Mouse (Mus musculus): ENCODE results near the gene Rab27a. TPM values are rescaled to one million over a fixed set of nuclear protein-coding genes. Genes with fewer than 3 reads are reported as not detected.

The Rab27a gene
- total and polyA plus RNA-seq, 3 experiments, result 14.8 to 25.6 (median 20.0) TPM

GRCm38 (mm10) chr9:73050606-73051005 is 6.0 kb downstream of the Rab27a start:
- no peak overlapping the region for H3K9ac ChIP-seq (ENCODE audit: insufficient read depth, low read depth)
- peaks cover 2% of the 10 kb centered on the region; the same call in 1 of the 2 replicates for H3K79me2 ChIP-seq (replicated peaks; ENCODE audit: control insufficient read depth, extremely low read depth, insufficient read depth, poor library complexity, severe bottlenecking)
- dilution Hi-C loops (cut with MboI; ENCODE audit: extremely low pct_ligation_motif_present, extremely low pct_unique_long_range_greater_than_20kb, low sequenced_read_pairs) (no loop called here), in situ Hi-C loops (cut with MboI; ENCODE audit: low pct_ligation_motif_present, low pct_unique_long_range_greater_than_20kb, low sequenced_read_pairs) (no loop called here)
- H3K4me2 ChIP-seq (ENCODE audit: insufficient read depth, low read depth, poor library complexity, severe bottlenecking), result no peak overlapping the region
- no peak overlapping the region for H3K4me3 ChIP-seq (replicated peaks in 1 of 3; ENCODE audit: low read depth in 2 of 3, low read length in 2 of 3, poor library complexity in 1 of 3)
- no peaks in the 10 kb centered on the region for H3K27me3 ChIP-seq (replicated peaks)
- DNase-seq (ENCODE audit: extremely low read depth), result no peak
- H3K4me1 ChIP-seq (ENCODE audit: control insufficient read depth in 1 of 2, insufficient read depth in 2 of 2), result peaks cover 2 to 63% of the 10 kb centered on the region in 2 experiments
- TF ChIP-seq JUND (conservative IDR thresholded peaks at IDR 0.05; ENCODE audit: low read depth, low read length), result no peak
- no peak for TF ChIP-seq EP300 (IDR thresholded peaks at IDR 0.05; ENCODE audit: low read length)
- no peak for TF ChIP-seq MXI1 (IDR thresholded peaks at IDR 0.05; ENCODE audit: low read depth, low read length)
- no peak for TF ChIP-seq MEF2A (IDR thresholded peaks at IDR 0.05; ENCODE audit: borderline replicate concordance, low read depth, low read length)
- H3K36me3 ChIP-seq (replicated peaks in 1 of 2; ENCODE audit: control insufficient read depth in 1 of 2, insufficient read depth in 1 of 2, low read length in 1 of 2), result peaks cover 0 to 31% of the 10 kb centered on the region in 2 experiments
- H3K9me3 ChIP-seq (replicated peaks; ENCODE audit: low read length), result no peaks in the 10 kb centered on the region
- no peak overlapping the region for H3K27ac ChIP-seq (ENCODE audit: insufficient read depth, low read depth)

- Histone ChIP-seq H3K79me2 (replicated peaks; ENCODE audit: control insufficient read depth, extremely low read depth, insufficient read depth, poor library complexity, severe bottlenecking) (no peaks in the 10 kb centered on the region), H3K4me2 (ENCODE audit: insufficient read depth, low read depth, poor library complexity, severe bottlenecking) (no peak overlapping the region), H3K9ac (ENCODE audit: insufficient read depth, low read depth) (no peak overlapping the region), H3K36me3 (replicated peaks in 1 of 2; ENCODE audit: control insufficient read depth in 1 of 2, insufficient read depth in 1 of 2, low read length in 1 of 2) (peaks cover 0 to 25% of the 10 kb centered on the region in 2 experiments), H3K4me1 (ENCODE audit: control insufficient read depth in 1 of 2, insufficient read depth in 2 of 2) (peaks cover 3 to 65% of the 10 kb centered on the region in 2 experiments; a peak in 3 of 4 replicates), H3K9me3 (replicated peaks; ENCODE audit: low read length) (no peaks in the 10 kb centered on the region), H3K27ac (ENCODE audit: insufficient read depth, low read depth) (no peak overlapping the region; the same call in 1 of the 2 replicates), H3K27me3 (replicated peaks) (no peaks in the 10 kb centered on the region), H3K4me3 (replicated peaks in 1 of 3; ENCODE audit: low read depth in 2 of 3, low read length in 2 of 3, poor library complexity in 1 of 3) (no peak overlapping the region)
- dilution Hi-C loops (cut with MboI; ENCODE audit: extremely low pct_ligation_motif_present, extremely low pct_unique_long_range_greater_than_20kb, low sequenced_read_pairs), result no loop called here
- no peak for DNase-seq (ENCODE audit: extremely low read depth)
- in situ Hi-C loops (cut with MboI; ENCODE audit: low pct_ligation_motif_present, low pct_unique_long_range_greater_than_20kb, low sequenced_read_pairs), result no loop called here
- TF ChIP-seq ELF1 (IDR thresholded peaks at IDR 0.05; ENCODE audit: low read depth, low read length) (no peak), MXI1 (IDR thresholded peaks at IDR 0.05; ENCODE audit: low read depth, low read length) (0 out of 2 replicates have a peak, but pooled peaks have one; percentile 20), MYC (IDR thresholded peaks at IDR 0.05; ENCODE audit: low read depth, low read length) (no peak)
Measured at GRCm38 (mm10) chr9:73055441-73055911, 10.8 kb downstream of the Rab27a start.

- H3K27ac ChIP-seq (ENCODE audit: insufficient read depth, low read depth), result no peak overlapping the region
- in situ Hi-C loops (cut with MboI; ENCODE audit: low pct_ligation_motif_present, low pct_unique_long_range_greater_than_20kb, low sequenced_read_pairs), result no loop called here
- peaks cover 0 to 26% of the 10 kb centered on the region in 2 experiments for H3K36me3 ChIP-seq (replicated peaks in 1 of 2; ENCODE audit: control insufficient read depth in 1 of 2, insufficient read depth in 1 of 2, low read length in 1 of 2)
- H3K79me2 ChIP-seq (replicated peaks; ENCODE audit: control insufficient read depth, extremely low read depth, insufficient read depth, poor library complexity, severe bottlenecking), result no peaks in the 10 kb centered on the region
- H3K9ac ChIP-seq (ENCODE audit: insufficient read depth, low read depth), result no peak overlapping the region
- no peaks in the 10 kb centered on the region for H3K27me3 ChIP-seq (replicated peaks)
- no peak overlapping the region for H3K4me2 ChIP-seq (ENCODE audit: insufficient read depth, low read depth, poor library complexity, severe bottlenecking)
- no peaks in the 10 kb centered on the region for H3K9me3 ChIP-seq (replicated peaks; ENCODE audit: low read length)
- H3K4me3 ChIP-seq (replicated peaks in 1 of 3; ENCODE audit: low read depth in 2 of 3, low read length in 2 of 3, poor library complexity in 1 of 3), result no peak overlapping the region
- H3K4me1 ChIP-seq (ENCODE audit: control insufficient read depth in 1 of 2, insufficient read depth in 2 of 2), result peaks cover 3 to 46% of the 10 kb centered on the region in 2 experiments; a peak in 3 of 4 replicates
- no peak for DNase-seq (ENCODE audit: extremely low read depth)
- TF ChIP-seq TCF12 (IDR thresholded peaks at IDR 0.05; ENCODE audit: low read depth, low read length) (no peak), ZMIZ1 (IDR thresholded peaks at IDR 0.05; ENCODE audit: low read depth, low read length) (no peak), CHD2 (IDR thresholded peaks at IDR 0.05; ENCODE audit: low read length) (no peak), CHD1 (IDR thresholded peaks at IDR 0.05; ENCODE audit: low read depth, low read length) (no peak), SIN3A (IDR thresholded peaks at IDR 0.05; ENCODE audit: low read length) (no peak), SMC3 (IDR thresholded peaks at IDR 0.05; ENCODE audit: low read depth, low read length) (no peak), POLR2AphosphoS2 (IDR thresholded peaks at IDR 0.05; ENCODE audit: low read depth, low read length) (no peak), MAX (IDR thresholded peaks at IDR 0.05; ENCODE audit: low read length) (no peak), EP300 (IDR thresholded peaks at IDR 0.05; ENCODE audit: low read length) (no peak), ZKSCAN1 (IDR thresholded peaks at IDR 0.05; ENCODE audit: borderline replicate concordance, low read depth, low read length) (no peak), IRF4 (IDR thresholded peaks at IDR 0.05; ENCODE audit: low read depth, low read length) (no peak)
- dilution Hi-C loops (cut with MboI; ENCODE audit: extremely low pct_ligation_motif_present, extremely low pct_unique_long_range_greater_than_20kb, low sequenced_read_pairs), result no loop called here
Measured at GRCm38 (mm10) chr9:73059224-73059623, 14.6 kb downstream of the Rab27a start.

Measured in CH12.LX (cell line).